In the genomic region with DNA sequence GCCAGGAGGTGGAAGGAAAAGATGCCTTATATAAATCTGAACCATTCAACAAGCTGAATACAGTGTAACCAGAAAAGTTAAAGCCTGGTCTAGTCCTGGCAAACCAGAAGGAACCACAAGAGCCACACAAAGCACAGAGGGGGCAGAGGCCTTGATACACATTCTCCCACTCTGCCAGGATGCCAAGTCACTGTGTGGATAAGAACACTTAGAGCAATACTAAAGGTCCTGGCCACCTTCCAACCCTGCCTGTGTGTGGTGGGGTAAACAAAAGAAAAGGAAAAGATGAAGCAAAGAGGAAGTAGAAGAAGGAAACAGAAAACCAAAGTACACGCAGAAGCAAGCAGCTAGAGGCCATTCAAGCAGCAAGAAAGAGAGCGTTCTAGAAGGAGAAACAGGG, we compare ENCODE assay signal across 17 mouse cellular contexts.
DNase-seq lines count a peak whose midpoint lies in the region; ATAC-seq lines count a peak whose summit lies in the region.
"Had no signal": no experiment of that assay in that cellular context is flagged by ENCODE, and none has a peak within 500 bp of the region (broad histone marks: within the 10 kb centered on the region; RNA-seq: fewer than 3 reads in every experiment).

No protein-coding gene starts in this region.

- H3K27ac ChIP-seq in heart, embryonic 13.5 days (replicated peaks) = 0 out of 2 replicates have a peak overlapping the region, but pooled peaks have one; percentile 25
- no peak overlapping the region for H3K27ac ChIP-seq in heart, embryonic 11.5 days (ENCODE audit: low read depth, low read length)
- H3K27ac ChIP-seq: embryonic facial prominence, embryonic 12.5 days; forebrain, embryonic 15.5 days had no signal

- no peak for ATAC-seq in heart, embryonic 13.5 days (ENCODE audit: extremely low read depth, insufficient number of reproducible peaks, low FRiP score, low TSS enrichment)
- ATAC-seq in heart, embryonic 11.5 days (replicated peaks; ENCODE audit: insufficient number of reproducible peaks, low FRiP score, low TSS enrichment) = no peak
- ATAC-seq: CD4-positive, CD25-positive, alpha-beta regulatory T cell, adult 4 months; forebrain, embryonic 15.5 days; intestine, postnatal 0 days had no signal

- H3K9me3 ChIP-seq in heart, embryonic 13.5 days = no peaks in the 10 kb centered on the region
- no peaks in the 10 kb centered on the region for H3K9me3 ChIP-seq in heart, embryonic 11.5 days (replicated peaks; ENCODE audit: control insufficient read depth, low read length)
- H3K9me3 ChIP-seq: embryonic facial prominence, embryonic 12.5 days; forebrain, embryonic 15.5 days had no signal

- WGBS in heart, embryonic 13.5 days = 65% methylated on average over 2 of the region's 2 CpGs
- WGBS in heart, embryonic 11.5 days (ENCODE audit: insufficient replicate concordance) = 61% methylated on average over 2 of the region's 2 CpGs
- WGBS in large intestine, adult 2 months = 18% methylated on average over 2 of the region's 2 CpGs

- no peak overlapping the region for H3K9ac ChIP-seq in heart, embryonic 13.5 days
- H3K9ac ChIP-seq in heart, embryonic 11.5 days (ENCODE audit: low read depth, low read length) = no peak overlapping the region
- H3K9ac ChIP-seq: embryonic facial prominence, embryonic 12.5 days; forebrain, embryonic 15.5 days had no signal

- no peaks in the 10 kb centered on the region for H3K27me3 ChIP-seq in heart, embryonic 13.5 days (replicated peaks)
- H3K27me3 ChIP-seq in heart, embryonic 11.5 days (ENCODE audit: control insufficient read depth, insufficient read depth, low read length) = no peaks in the 10 kb centered on the region
- H3K27me3 ChIP-seq: embryonic facial prominence, embryonic 12.5 days; forebrain, embryonic 15.5 days; megakaryocyte, embryonic 14.5 days had no signal

- DNase-seq in right cerebral cortex, postnatal 4 days = peak; percentile 12
- no peak for DNase-seq in right cerebral cortex, postnatal 14 days
- peak; percentile 44 for DNase-seq in large intestine, adult 2 months (ENCODE audit: low read depth, low spot score)
- DNase-seq in ovary, postnatal 14 days (ENCODE audit: low spot score) = peak; percentile 11
- DNase-seq in thymus, postnatal 10 days (ENCODE audit: low spot score in 2 of 2) = no peak
- DNase-seq in gastrocnemius, postnatal 10 days = no peak
- DNase-seq: cerebellum, adult 9-11 months; layer of hippocampus, postnatal 36 days; right cerebral cortex, adult 18-20 months; thymus, postnatal 36 days had no signal

- H3K4me3 ChIP-seq in heart, embryonic 13.5 days = no peak overlapping the region
- no peak overlapping the region for H3K4me3 ChIP-seq in heart, embryonic 11.5 days (ENCODE audit: low read depth, low read length)
- H3K4me3 ChIP-seq: embryonic facial prominence, embryonic 12.5 days; forebrain, embryonic 15.5 days; megakaryocyte, embryonic 14.5 days had no signal

- H3K36me3 ChIP-seq in heart, embryonic 13.5 days = no peaks in the 10 kb centered on the region
- no peaks in the 10 kb centered on the region for H3K36me3 ChIP-seq in heart, embryonic 11.5 days (ENCODE audit: control insufficient read depth, insufficient read depth, low read length)
- H3K36me3 ChIP-seq: embryonic facial prominence, embryonic 12.5 days; forebrain, embryonic 15.5 days had no signal

- no peak overlapping the region for H3K4me2 ChIP-seq in heart, embryonic 13.5 days
- H3K4me2 ChIP-seq in heart, embryonic 11.5 days = no peak overlapping the region
- H3K4me2 ChIP-seq: embryonic facial prominence, embryonic 12.5 days; forebrain, embryonic 15.5 days had no signal

- peaks cover 26% of the 10 kb centered on the region for H3K4me1 ChIP-seq in heart, embryonic 13.5 days
- H3K4me1 ChIP-seq in heart, embryonic 11.5 days (ENCODE audit: control insufficient read depth, insufficient read depth, low read length) = no peaks in the 10 kb centered on the region; the same call in 1 of the 2 replicates
- H3K4me1 ChIP-seq: embryonic facial prominence, embryonic 12.5 days; megakaryocyte, embryonic 14.5 days had no signal

Comparison
In these comparisons a context has a peak if more than half of its experiments do, and no peak if none do; other contexts are left out.
1. DNase-seq: peak in right cerebral cortex, postnatal 4 days (single experiment), large intestine, adult 2 months (single experiment) and ovary, postnatal 14 days (single experiment); none in right cerebral cortex, postnatal 14 days (single experiment), thymus, postnatal 10 days (0 of 2) and gastrocnemius, postnatal 10 days (single experiment).